Mouse (Mus musculus) heart, postnatal 0 days (tissue): ENCODE data around the gene Frmd6.

Experiments used
- CTCF ChIP-seq: IDR thresholded peaks from 2 replicates; pipeline ENCODE4 v1.5.1; 2016; ENCODE audit warnings: antibody characterized with exemption, control low read depth, low read depth
- EP300 ChIP-seq: IDR thresholded peaks from 2 replicates; pipeline ENCODE4 v1.6.1; 2016; ENCODE audit warnings: antibody characterized with exemption, low read depth

DNA sequence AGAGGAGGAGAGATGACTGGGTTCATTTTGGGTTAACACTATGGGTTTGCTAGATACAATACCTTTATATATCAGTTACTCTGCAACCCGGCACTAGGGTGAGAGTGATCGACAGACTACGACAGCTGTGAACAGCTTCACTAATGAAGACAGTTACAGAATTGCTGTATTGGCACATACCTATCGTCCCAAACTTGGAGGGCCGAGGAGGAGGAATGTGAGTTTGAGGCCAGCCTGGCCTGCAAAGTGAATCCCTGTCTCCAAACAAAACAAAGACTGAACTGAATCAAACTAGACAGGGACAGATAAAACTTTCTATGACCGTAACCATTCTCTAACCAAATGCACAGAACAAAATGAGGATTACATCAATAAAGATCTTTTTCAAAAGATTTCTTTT is 36.0 kb upstream of the Frmd6 start:
- no peak for TF ChIP-seq CTCF
- no peak for TF ChIP-seq EP300
